Mouse (Mus musculus) liver, embryonic 13.5 days (tissue): Measurements from ENCODE around the gene Gsc2. TPM values are rescaled to one million over a fixed set of nuclear protein-coding genes. Genes with fewer than 3 reads are reported as not detected.
A peak's percentile ranks its signal among the peaks of the same experiment; 100 is the strongest.

Experiments
- ATAC-seq: fragments of 200-750 bp; cut with Nextera tagmentation; 2 replicates; pipeline ENCODE4 v1.8.0; 2017; ENCODE audit warnings: low read depth, mild to moderate bottlenecking, moderate number of reproducible peaks, moderate library complexity
- DNase-seq: peaks from one replicate; pipeline ENCODE4 v3.0.0; 2022
- H3K27ac ChIP-seq: fragments of 300-500 bp; sonication (generic); 2 replicates; pipeline ENCODE4 v1.5.1; 2015; ENCODE audit warnings: moderate library complexity, mild to moderate bottlenecking, inconsistent platforms
- H3K27me3 ChIP-seq: fragments of 300-500 bp; sonication (generic); 2 replicates; pipeline ENCODE4 v1.6.1; 2015; ENCODE audit warnings: mild to moderate bottlenecking, inconsistent platforms
- H3K36me3 ChIP-seq: fragments of 300-500 bp; sonication (generic); 2 replicates; pipeline ENCODE4 v1.6.1; 2015; ENCODE audit warnings: mild to moderate bottlenecking, inconsistent platforms
- H3K4me1 ChIP-seq: fragments of 300-500 bp; sonication (generic); replicated peaks from 2 replicates; pipeline ENCODE4 v1.6.1; 2015; ENCODE audit warnings: inconsistent platforms
- H3K4me2 ChIP-seq: fragments of 300-500 bp; sonication (generic); 2 replicates; pipeline ENCODE4 v1.6.1; 2015; ENCODE audit warnings: inconsistent platforms, mild to moderate bottlenecking, moderate library complexity
- H3K4me3 ChIP-seq: fragments of 300-500 bp; sonication (generic); replicated peaks from 2 replicates; pipeline ENCODE4 v1.5.1; 2015; ENCODE audit warnings: mild to moderate bottlenecking, inconsistent platforms
- H3K9ac ChIP-seq: fragments of 300-500 bp; sonication (generic); 2 replicates; pipeline ENCODE4 v1.6.1; 2015; ENCODE audit warnings: mild to moderate bottlenecking, inconsistent platforms
- H3K9me3 ChIP-seq: fragments of 300-500 bp; sonication (generic); replicated peaks from 2 replicates; pipeline ENCODE4 v1.6.1; 2016; ENCODE audit warnings: inconsistent platforms
- whole genome bisulfite sequencing: fragments of 180-500 bp; shearing (Covaris S2); methylation state at CpG from one replicate; pipeline ENCODE4 v1.1.7; 2015; ENCODE audit not compliant: insufficient replicate concordance; 5-methylcytosine and 5-hydroxymethylcytosine counted together
- polyA plus RNA-seq: library from polyadenylated mRNA; unstranded; fragments of >200 nt; fragmentation: Nextera tagmentation; extraction: Ambion mirVana; gene quantifications from 2 replicates; pipeline ENCODE4 v1.2.1, GENCODE M21; 2015

Gsc2 gene
- polyA plus RNA-seq, 1 experiment from 2014 or later, result not detected

DNA sequence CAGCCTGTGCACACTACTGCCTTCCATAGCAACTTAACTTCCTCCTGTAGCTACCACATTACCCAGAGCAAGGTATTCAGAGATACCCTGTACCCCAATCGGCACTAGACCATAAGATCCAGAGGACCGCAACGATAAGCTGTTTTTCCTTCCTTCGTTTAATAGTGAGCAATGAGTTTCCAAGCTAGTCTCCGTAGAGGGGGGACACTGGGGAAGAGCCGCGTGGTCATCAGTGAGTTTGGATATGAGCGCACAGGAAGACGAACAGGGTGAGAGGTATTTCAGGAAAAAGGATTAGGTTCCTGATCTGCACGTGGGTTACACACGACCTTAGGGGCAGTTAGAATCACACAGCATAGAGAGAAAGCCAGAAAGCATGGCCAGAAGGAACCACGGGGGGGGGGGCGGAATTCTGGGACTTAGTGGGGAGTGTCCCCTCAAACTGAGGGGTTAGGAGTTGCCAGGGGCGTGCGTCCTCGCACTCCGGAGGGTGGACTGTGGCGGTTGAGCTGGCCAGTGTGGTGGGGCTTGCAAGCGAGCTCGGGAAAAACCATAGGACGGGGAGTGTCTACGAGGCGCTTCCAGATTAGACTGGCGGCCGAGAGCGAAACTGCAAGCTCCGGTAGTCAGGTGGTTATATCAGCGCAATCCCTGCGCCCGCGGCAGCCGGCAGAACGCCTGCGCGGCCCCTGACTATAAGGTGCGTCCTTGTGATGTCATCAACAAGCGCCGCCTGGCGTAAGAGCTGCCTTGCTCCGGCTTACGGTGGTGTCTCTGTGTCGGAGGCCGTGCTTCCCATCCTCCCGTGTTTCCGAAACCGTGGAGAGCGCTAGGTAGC lies 6.7 kb upstream of the Gsc2 start:
- Histone ChIP-seq H3K9ac (peak overlapping the region; percentile 89), H3K36me3 (peaks cover 19% of the 10 kb centered on the region), H3K4me1 (peaks cover 52% of the 10 kb centered on the region), H3K27me3 (peaks cover 31% of the 10 kb centered on the region), H3K4me2 (peak overlapping the region; percentile 93), H3K4me3 (peak overlapping the region; percentile 84), H3K9me3 (no peaks in the 10 kb centered on the region), H3K27ac (peak overlapping the region; percentile 89)
- ATAC-seq (peak; percentile 88), DNase-seq (peak; percentile 91)
- WGBS, result 2% methylated on average over 47 of the region's 47 CpGs

DNA sequence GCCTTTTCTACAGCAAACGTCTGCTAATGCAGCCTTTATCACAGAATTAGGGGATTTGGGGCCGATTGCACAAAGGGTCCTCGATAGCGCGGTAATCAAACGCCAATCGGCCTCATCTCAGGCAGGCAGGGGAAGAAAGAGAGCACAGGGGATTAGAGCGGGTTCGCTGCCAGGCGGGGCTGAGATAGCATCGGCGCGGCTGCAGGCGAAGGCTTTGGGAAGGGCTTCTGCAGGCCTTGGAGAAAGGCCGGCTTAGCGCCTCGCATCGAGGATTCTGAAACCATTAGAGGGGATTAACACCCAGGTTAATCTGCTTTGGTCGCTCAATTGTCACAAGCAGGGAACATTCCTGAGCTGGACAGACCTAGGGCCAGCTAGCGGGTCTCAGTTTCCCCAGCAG lies 5.7 kb upstream of the Gsc2 start:
- 33% methylated on average over 20 of the region's 20 CpGs for WGBS
- no peak for ATAC-seq
- peak overlapping the region; percentile 84 for H3K4me3 ChIP-seq
- peaks cover 44% of the 10 kb centered on the region for H3K4me1 ChIP-seq
- no peak for DNase-seq
- peaks cover 10% of the 10 kb centered on the region for H3K36me3 ChIP-seq
- peaks cover 41% of the 10 kb centered on the region for H3K27me3 ChIP-seq
- H3K9ac ChIP-seq, result peak overlapping the region; percentile 89
- H3K4me2 ChIP-seq, result peak overlapping the region; percentile 93
- H3K27ac ChIP-seq, result no peak overlapping the region
- no peaks in the 10 kb centered on the region for H3K9me3 ChIP-seq

DNA sequence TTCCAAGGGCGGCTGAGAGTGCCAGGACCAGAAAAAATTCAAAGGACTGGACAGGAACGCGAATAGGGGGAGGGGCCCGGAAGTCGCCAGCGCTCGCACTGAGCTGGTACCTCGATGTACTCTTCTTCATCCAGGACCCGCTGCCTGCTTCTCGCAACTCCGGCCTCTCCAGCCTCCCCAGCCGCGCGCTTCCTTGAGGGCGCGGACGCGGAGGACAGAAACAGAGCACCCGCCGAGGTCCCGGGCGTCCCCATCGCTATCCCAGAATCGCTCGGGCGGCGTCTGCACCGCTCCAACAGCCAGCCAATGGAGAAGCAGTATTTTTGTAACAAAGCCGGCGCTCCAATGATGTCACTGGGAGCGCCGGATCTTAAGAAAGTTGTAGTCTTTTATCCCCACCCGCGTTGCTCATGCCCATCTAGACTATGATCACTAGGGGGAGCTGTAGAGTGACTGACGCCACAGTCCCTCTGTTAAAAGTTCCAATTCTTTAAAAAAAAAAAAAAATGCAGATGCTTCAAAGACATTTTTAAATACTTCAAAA lies 3.7 kb downstream of the Gsc2 start, which contains the start of gene Ess2:
Gene Ess2 (minus strand): TSS at position 297 of the 544 bp plus-strand sequence.
- under 1% methylated on average over 35 of the region's 35 CpGs for WGBS
- peak within 1 kb of the TSS; percentile 57 for H3K27ac ChIP-seq

DNA sequence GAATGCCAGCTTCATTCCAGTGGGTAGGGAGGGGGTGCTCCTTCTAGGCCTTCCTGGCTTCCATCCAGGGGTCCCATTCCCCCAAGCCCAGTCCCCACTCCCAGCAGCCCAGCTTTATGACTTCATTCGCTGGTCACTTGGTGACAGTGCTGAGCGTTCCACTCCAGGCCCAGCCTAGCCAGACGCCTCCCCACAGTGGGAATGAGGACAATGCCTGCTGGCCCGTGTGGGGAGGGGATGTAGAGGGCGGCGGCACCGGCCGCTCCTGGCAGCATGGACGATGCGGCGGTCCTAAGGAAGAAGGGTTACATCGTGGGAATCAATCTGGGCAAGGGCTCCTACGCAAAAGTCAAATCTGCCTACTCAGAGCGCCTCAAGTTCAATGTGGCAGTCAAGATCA lies 16.4 kb downstream of the Gsc2 start, which contains the start of the genes Dgcr2 and Tssk2:
Gene Dgcr2 (minus strand): TSS at position 101 of the 400 bp plus-strand sequence.
Gene Tssk2 (plus strand): TSS at position 176 of the 400 bp plus-strand sequence.
- WGBS, result 83% methylated on average over 14 of the region's 14 CpGs
- DNase-seq, result no peak
- peaks cover 50% of the 10 kb centered on the region for H3K36me3 ChIP-seq

More for the DNA sequence above, 3.7 kb downstream of the Gsc2 start, which contains the start of gene Ess2:
- peak; percentile 90 for ATAC-seq
- peak within 1 kb of the TSS; percentile 87 for H3K4me2 ChIP-seq
- peak within 1 kb of the TSS; percentile 77 for H3K9ac ChIP-seq
- peak; percentile 84 for DNase-seq
- H3K4me1 ChIP-seq, result peaks cover 25% of the 10 kb centered on the region
- peaks cover 46% of the 10 kb centered on the region for H3K27me3 ChIP-seq
- H3K36me3 ChIP-seq, result peaks cover 33% of the 10 kb centered on the region
- H3K9me3 ChIP-seq, result no peaks in the 10 kb centered on the region
- peak within 1 kb of the TSS; percentile 74 for H3K4me3 ChIP-seq

GRCm38 (mm10) chr16:17896091-17896490 lies 18.8 kb downstream of the Gsc2 start:
- H3K27me3 ChIP-seq, result no peaks in the 10 kb centered on the region

More for the DNA sequence above, 16.4 kb downstream of the Gsc2 start, which contains the start of the genes Dgcr2 and Tssk2:
- Histone ChIP-seq H3K9ac (no peak within 1 kb of the TSS), H3K4me1 (no peaks in the 10 kb centered on the region), H3K4me3 (no peak within 1 kb of the TSS), H3K4me2 (no peak within 1 kb of the TSS), H3K27ac (no peak within 1 kb of the TSS), H3K9me3 (no peaks in the 10 kb centered on the region), H3K27me3 (no peaks in the 10 kb centered on the region)
- no peak for ATAC-seq

GRCm38 (mm10) chr16:17893923-17894322 lies 20.9 kb downstream of the Gsc2 start, which contains the start of gene Tssk1:
Gene Tssk1 (plus strand): TSS chr16:17894223.
- DNase-seq, result no peak
- Histone ChIP-seq H3K36me3 (peaks cover 6% of the 10 kb centered on the region), H3K27me3 (no peaks in the 10 kb centered on the region), H3K9me3 (no peaks in the 10 kb centered on the region), H3K9ac (no peak within 1 kb of the TSS), H3K27ac (no peak within 1 kb of the TSS), H3K4me1 (peaks cover 24% of the 10 kb centered on the region), H3K4me2 (no peak within 1 kb of the TSS), H3K4me3 (no peak within 1 kb of the TSS)
- 66% methylated on average over 2 of the region's 2 CpGs for WGBS
- no peak for ATAC-seq

More at GRCm38 (mm10) chr16:17896091-17896490, 18.8 kb downstream of the Gsc2 start:
- no peak overlapping the region for H3K27ac ChIP-seq
- H3K4me1 ChIP-seq, result peaks cover 6% of the 10 kb centered on the region
- H3K9me3 ChIP-seq, result no peaks in the 10 kb centered on the region
- H3K4me3 ChIP-seq, result no peak overlapping the region
- no peak overlapping the region for H3K9ac ChIP-seq
- DNase-seq, result no peak
- H3K36me3 ChIP-seq, result peaks cover 26% of the 10 kb centered on the region
- no peak overlapping the region for H3K4me2 ChIP-seq
- ATAC-seq, result no peak

GRCm38 (mm10) chr16:17892606-17893005 lies 22.3 kb downstream of the Gsc2 start:
- 61% methylated on average over 3 of the region's 3 CpGs for WGBS
- ATAC-seq (no peak), DNase-seq (no peak)
- Histone ChIP-seq H3K4me3 (no peak overlapping the region), H3K9ac (no peak overlapping the region), H3K4me2 (no peak overlapping the region), H3K27me3 (no peaks in the 10 kb centered on the region), H3K4me1 (peaks cover 24% of the 10 kb centered on the region), H3K9me3 (no peaks in the 10 kb centered on the region), H3K27ac (no peak overlapping the region), H3K36me3 (no peaks in the 10 kb centered on the region)

- WGBS, result under 1% methylated on average over 38 of the region's 38 CpGs
- peak; percentile 97 for DNase-seq
- Histone ChIP-seq H3K27me3 (no peaks in the 10 kb centered on the region), H3K36me3 (no peaks in the 10 kb centered on the region), H3K4me3 (peak within 1 kb of the TSS; percentile 93), H3K4me1 (peaks cover 24% of the 10 kb centered on the region), H3K9ac (peak within 1 kb of the TSS; percentile 95), H3K27ac (peak within 1 kb of the TSS; percentile 93), H3K9me3 (no peaks in the 10 kb centered on the region), H3K4me2 (peak within 1 kb of the TSS; percentile 93)
- peak; percentile 96 for ATAC-seq
These were observed 23.3 kb downstream of the Gsc2 start, which contains the start of gene Gm20518 for GRCm38 (mm10) chr16:17891567-17891959. Gene Gm20518 (minus strand): TSS chr16:17891671.

GRCm38 (mm10) chr16:17890917-17891566 lies 23.8 kb downstream of the Gsc2 start:
- peak; percentile 71 for ATAC-seq
- Histone ChIP-seq H3K9me3 (no peaks in the 10 kb centered on the region), H3K27ac (peak overlapping the region; percentile 93), H3K27me3 (no peaks in the 10 kb centered on the region), H3K4me1 (peaks cover 24% of the 10 kb centered on the region), H3K4me2 (peak overlapping the region; percentile 93), H3K4me3 (peak overlapping the region; percentile 93), H3K9ac (peak overlapping the region; percentile 95), H3K36me3 (no peaks in the 10 kb centered on the region)
- peak; percentile 49 for DNase-seq
- 1% methylated on average over 44 of the region's 44 CpGs for WGBS

DNA sequence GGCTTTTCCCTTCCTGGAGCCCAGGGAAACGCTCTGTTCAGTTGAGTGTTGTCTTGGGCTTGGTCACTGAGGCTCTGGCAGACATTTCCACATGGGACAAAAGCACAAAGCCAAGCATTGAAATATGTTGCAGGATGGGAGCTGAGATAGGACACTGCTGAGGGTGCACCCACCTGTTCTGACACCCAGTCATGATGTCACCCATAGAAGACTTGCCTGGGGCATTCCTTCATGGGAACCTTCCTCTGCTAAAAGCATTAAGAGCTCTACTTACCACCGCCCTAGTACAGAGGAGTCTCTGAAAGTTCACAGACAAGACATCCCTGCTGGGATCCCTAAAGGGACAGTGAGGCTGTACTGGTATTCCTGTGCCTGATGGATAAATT lies 24.5 kb downstream of the Gsc2 start:
- H3K4me3 ChIP-seq, result peak overlapping the region; percentile 93
- peak overlapping the region; percentile 95 for H3K9ac ChIP-seq
- peak overlapping the region; percentile 93 for H3K4me2 ChIP-seq
- H3K9me3 ChIP-seq, result no peaks in the 10 kb centered on the region
- H3K36me3 ChIP-seq, result no peaks in the 10 kb centered on the region
- ATAC-seq (no peak), DNase-seq (no peak)
- H3K27me3 ChIP-seq, result no peaks in the 10 kb centered on the region
- peak overlapping the region; percentile 93 for H3K27ac ChIP-seq
- H3K4me1 ChIP-seq, result peaks cover 31% of the 10 kb centered on the region
- 68% methylated on average over 2 of the region's 2 CpGs for WGBS
